Mouse (Mus musculus): Measurements from ENCODE around the gene Serhl.

Serhl gene

DNA sequence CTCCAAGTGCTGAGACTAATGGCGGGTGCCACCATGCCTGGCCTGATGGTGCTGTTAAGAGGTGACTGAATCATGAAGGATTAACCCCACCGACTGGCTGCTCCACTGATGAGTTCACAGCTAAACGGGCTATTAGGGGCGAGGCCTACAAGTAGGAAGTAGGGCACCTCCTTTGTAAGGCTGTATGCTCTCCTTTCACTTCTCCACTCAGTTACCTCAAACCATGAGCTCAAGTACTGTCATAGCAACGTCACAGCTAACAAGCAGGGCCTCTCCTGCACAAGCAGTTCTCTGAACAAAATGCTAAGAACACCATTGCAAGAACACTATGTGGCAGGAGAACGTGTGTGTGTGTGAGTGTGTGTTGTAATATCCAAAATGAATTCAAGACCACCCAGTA is 56.2 kb downstream of the Serhl start:
- no peak for TF ChIP-seq GATA4 (IDR thresholded peaks at IDR 0.05; ENCODE audit: insufficient replicate concordance, low read length)

DNA sequence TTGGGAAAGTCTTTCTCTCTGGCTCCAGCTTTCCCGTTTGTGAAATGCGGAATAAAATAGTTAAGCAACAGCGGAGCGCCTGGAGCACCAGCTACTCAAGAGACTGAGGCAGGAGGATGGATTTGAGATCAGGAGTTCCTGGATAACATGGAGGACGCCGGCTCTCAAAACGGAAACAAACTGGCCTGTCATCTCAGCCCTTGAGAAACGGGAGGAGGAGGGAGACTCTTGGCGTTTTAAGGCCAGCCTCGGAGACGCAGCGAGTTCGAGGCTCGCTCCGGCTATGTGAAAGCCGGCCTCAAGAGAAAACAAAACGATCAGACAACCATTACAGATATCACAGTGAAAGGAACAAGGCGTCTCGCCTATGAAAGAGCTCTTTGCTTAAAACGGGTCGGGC is 59.1 kb downstream of the Serhl start:
- TF ChIP-seq GATA4 (IDR thresholded peaks at IDR 0.05; ENCODE audit: insufficient replicate concordance, low read length) = no peak

DNA sequence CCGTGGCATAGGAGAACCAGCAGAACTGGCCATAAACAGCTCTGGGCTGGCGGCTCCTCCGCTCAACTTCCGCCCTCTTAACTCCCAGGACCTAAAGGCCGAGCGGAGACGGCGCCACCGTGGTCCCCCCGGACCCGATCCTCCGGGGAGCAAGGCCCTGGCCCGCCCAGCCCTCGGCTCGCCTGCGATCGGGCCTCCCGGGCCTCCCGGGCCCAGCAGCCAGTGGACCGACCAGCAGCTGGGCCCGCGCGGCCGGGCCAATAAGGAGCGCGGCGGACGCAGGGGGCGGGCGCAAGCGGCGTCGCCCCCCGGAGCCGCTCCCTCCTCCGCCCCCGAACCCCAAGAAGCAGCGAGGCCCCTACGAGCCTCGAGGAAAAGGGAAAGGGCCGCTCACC is 59.5 kb downstream of the Serhl start:
- no peak for TF ChIP-seq GATA4 (IDR thresholded peaks at IDR 0.05; ENCODE audit: insufficient replicate concordance, low read length)

DNA sequence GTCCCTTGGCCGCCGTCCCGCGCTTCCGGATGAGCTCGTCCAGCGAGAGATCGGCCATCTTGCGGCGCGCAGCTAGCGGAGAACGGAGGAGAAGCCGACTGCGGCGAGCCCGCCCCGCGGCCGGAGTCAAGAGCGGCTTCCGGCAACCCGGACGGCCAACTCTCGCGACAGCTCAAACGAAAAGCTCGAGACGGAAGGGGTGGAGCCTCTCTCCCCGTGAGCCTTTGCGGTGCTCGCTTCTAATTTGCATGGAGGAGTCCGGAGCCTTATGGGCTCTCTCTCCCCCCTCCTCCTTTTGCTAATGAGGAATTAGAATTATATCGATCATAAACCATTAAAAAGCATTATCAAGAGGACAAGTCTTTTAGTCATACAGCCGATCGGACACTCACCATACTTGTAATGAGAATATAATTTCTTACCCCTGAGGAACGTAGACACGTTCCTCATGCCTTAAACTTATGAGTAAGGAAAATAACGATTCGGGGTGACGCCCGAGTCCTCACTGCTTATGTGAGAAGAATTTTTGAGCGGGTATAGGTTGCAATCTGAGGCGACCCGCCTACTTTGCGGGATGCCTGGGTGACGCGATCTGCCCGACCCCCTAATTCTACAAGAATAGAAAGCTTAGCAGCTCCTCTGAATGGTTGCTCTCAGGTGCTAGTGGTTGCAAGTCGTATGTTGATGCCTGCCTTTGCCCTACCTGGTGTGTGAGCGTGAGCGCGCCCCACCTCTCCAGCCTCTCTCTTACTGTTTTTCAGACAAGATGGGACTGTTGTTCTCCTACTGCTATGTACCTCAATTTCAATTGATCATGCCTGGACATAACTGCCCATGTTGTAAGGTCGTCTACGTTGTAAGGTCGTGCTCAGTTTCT is 60.1 kb downstream of the Serhl start, which contains the start of gene Poldip3:
Gene Poldip3 (minus strand): TSS at position 189 of the 877 bp plus-strand sequence.
- TF ChIP-seq GATA4 (IDR thresholded peaks at IDR 0.05; ENCODE audit: insufficient replicate concordance, low read length) = peak; percentile 6; the same call in 1 of the 2 replicates

DNA sequence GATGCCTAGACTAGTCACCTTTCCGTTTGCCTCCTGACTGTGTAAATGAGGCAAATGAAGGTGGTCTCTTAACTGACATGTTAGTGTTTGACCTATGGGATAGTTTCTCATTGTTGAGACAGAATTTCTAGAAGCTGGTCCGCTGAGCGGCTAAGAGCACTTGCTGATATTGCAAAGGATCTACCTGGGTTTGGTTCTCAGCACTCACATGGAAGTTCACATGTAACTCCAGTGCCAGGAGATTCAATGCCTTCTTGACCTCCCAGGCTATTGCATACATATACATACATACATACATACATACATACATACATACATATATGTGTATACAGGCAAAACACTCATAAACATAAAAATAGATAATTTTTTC is 60.8 kb downstream of the Serhl start:
- TF ChIP-seq GATA4 (IDR thresholded peaks at IDR 0.05; ENCODE audit: insufficient replicate concordance, low read length) = no peak

DNA sequence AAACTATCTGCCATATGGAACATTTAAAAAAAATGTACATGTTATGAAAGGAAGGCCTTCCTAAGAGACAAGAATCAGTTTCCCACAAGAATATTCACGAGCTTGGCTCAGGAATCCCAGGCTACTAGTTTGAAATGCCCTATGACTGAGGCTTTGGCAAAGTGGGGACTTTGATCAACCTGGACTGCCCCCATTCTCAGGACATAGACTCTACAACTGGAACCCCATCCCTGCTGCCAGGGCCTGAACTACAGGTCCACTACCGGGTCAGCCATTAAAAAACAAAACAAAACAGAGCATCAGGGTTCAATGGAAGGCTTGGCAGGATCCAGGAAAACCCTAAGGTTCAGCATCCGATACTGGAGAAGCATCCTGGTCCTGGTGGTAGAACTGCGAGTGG is 61.4 kb downstream of the Serhl start:
- TF ChIP-seq GATA4 (IDR thresholded peaks at IDR 0.05; ENCODE audit: insufficient replicate concordance, low read length) = no peak

DNA sequence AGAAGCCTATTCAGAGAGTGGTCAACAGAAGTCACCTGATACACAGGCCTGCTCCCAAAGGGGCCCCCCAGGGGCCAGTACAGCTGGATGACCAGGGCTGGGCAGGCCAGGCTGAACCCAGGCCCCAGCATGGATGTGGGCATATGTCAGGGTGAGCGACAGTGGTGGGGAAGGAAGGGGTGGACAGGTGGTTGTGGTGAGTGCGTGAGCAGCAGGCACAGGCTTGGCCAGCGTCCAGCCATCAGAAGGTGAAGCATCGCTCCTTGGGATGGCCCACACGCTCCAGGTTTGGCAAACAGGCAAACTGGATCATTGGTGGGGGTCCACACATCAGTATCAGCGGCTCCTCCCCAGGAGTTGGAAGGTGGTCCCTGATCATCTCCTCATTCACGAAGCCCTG is 65.0 kb downstream of the Serhl start:
- no peak for TF ChIP-seq GATA4 (IDR thresholded peaks at IDR 0.05; ENCODE audit: insufficient replicate concordance, low read length)

DNA sequence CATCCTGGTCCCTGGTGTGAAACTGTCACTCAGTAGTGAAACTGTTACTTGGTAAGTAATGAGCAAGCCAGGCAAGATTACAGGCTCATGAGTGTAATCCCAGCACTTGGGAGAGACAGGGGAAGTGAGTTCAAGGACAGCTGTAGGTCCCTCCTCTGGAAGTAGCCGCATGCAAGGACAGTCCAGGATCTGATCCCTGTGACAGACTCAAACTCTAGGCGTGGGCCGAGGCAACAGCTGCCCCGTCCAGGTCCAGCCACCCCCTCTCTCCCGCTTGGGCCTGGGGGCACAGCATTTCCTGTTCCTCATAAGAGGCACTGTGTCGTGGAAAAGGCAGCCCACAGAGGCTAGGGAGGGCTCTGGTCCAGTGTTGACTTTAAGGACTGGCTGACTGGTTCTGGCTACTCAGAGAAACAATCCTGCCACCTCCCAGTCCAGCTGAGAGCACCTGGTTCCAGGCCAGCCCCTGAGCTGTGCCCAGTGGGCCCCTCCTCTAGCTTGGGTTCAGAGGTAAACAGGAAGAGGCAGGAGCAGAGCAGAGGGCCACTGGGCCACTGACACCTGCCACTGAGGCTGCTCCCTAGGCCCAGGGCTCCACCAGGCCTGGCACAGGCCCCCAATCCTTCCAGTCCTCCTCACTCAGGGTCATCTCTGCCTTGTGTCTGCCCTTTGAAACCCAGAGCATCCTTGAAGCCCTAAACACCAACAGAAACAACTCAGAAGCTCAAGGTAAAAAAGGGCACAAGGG is 66.5 kb downstream of the Serhl start:
- no peak for TF ChIP-seq GATA4 (IDR thresholded peaks at IDR 0.05; ENCODE audit: insufficient replicate concordance, low read length)

DNA sequence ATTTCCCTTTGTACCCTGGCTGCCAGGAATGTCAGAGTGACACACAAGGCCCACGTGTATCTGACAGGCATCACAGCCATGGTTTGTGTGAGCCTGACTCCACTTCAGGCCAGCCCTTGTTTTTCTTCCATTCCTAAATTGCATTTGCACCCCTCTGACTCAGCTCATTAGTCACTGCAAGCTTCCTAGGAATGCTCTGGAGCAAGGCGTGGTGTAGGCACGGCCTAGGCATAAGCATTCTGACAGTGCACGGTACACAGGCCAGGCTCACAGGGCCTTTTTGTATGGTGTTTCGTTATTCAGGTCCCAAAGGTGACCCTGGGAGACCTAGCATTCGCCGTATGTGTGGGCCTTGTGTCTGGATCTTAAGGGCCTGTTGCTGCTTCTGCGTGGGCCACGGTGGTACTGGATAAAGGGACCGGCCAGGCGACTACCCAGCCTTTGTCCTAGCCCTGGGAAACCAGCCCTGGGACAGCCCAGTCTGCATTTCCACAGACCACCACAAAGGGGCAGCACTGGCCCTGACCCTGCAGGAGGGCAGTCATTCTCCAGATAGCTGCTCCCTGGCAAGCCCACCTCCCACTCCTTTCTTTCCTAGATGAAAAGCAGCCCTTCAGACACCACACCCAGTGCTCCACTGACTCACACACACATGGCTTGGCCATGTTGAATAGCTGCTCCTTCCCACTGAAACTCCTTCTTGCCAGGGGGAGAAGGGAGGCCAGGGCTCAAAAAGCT is 67.8 kb downstream of the Serhl start:
- no peak for TF ChIP-seq GATA4 (IDR thresholded peaks at IDR 0.05; ENCODE audit: insufficient replicate concordance, low read length)

DNA sequence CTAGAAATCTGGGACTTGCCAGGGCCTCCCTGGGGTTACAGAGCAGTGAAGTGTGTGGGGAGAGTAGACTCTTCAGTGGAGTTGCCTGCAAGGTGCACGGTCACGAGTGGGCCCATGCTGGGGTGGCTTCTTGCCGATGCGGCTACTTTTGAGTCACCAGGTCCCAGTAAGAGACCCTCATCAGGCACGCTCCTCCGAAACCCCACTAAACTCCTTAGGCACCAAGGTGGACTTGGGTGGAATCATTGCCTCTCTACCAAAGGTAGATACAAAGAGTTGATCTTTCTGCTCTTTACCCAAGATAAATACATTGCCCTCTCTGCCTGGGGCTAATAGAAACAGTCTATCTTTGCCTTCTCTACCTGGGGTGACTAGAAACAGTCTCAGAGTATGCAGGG is 68.4 kb downstream of the Serhl start:
- TF ChIP-seq GATA4 (IDR thresholded peaks at IDR 0.05; ENCODE audit: insufficient replicate concordance, low read length) = no peak

DNA sequence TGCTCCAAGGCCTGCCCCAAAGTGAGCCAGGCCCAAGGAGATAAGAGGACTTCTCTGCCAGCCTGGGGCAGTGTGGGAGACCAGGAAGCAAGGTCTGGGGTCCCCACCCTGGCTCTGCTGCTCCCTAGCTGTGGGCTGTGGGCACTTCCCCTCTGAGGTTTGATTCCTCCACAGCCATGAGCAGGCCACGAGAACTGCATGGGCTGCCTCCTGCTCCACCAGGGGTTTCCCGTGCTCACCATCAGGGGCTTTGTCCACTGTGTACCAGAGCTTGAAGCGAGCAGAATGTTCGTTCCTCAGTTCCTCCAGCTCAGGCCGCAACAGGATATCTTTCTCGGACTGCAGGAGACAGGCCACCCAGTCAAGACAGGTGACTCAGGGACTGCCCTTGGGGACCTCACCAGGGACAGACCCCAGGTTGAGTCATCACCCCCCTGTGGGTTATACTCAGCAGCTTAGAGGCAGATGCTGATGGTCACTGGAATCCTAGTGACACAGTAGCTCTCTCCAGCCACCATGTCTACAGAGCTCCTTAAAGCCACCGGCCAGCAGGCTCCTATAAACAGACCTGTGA is 69.4 kb downstream of the Serhl start:
- TF ChIP-seq GATA4 (IDR thresholded peaks at IDR 0.05; ENCODE audit: insufficient replicate concordance, low read length) = no peak

DNA sequence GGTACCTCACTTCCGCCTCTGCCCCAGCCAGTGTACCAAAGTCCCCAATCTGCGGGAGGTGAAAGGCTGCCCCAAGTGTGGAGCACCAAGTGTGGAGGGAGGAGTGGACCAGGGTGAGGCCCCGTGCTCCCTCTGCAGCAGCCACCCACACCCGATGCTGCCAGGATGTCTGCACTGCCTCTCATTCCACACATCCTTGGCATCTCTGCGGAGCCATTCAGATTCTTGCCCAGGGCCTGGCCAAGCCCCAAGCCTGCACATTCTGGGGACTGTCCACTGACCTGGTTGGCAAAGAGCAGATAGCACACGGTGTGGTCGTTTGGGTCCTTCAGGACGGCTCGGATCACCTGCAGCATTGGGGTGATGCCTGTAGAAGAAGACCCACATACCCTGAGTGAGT is 70.5 kb downstream of the Serhl start:
- TF ChIP-seq GATA4 (IDR thresholded peaks at IDR 0.05; ENCODE audit: insufficient replicate concordance, low read length) = no peak

DNA sequence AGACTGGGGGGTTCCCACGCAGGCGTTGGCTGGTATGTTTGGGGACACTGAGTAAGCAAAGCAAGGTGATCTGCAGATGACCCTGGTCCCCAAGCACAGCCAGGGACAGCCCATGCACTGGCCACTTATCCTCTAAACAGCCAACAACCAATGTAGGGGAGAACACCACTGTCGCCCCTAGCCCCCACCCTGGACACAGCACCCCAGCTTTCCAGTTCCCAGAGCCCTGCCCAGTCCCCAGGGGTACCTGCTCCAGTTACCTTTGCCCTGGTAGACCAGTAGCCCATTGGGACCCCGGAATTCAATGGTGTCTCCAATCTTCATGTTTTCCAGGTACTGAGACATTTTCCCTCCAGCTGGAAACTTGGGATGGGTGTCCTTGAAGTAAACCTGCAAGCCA is 71.3 kb downstream of the Serhl start:
- no peak for TF ChIP-seq GATA4 (IDR thresholded peaks at IDR 0.05; ENCODE audit: insufficient replicate concordance, low read length)

DNA sequence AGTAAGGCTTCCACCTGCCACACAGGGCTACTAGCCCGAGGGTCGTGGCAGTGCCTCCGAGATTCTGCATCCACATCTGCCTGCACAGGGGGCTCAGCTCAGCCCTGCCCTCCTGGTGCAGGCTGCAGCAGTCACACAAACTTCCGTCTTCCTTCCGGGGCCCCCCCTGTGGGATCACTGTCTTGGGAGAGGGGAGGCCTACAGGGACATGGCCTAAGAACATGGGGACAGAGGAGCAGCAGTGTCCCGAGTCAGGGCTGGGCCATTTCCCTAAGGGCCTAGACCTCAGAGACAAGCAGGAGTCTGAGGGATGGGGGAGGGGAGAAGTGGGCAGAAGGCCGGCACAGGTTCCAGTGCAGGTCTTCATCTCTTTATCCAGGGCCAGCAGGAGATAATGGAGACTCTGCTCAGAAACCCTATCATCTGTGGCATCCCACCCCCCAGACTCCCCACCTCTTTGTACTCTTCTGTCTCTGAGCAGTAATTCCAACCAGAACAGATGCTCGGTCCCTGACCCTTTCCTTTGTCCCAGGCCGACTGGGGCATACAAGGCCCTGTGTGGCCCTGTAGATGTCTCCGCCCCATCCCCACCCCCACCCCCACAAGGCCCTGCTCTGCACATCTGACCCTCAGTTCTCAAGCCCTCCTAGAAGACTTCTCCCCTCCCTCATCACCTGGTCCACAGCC is 71.9 kb downstream of the Serhl start:
- no peak for TF ChIP-seq GATA4 (IDR thresholded peaks at IDR 0.05; ENCODE audit: insufficient replicate concordance, low read length)

DNA sequence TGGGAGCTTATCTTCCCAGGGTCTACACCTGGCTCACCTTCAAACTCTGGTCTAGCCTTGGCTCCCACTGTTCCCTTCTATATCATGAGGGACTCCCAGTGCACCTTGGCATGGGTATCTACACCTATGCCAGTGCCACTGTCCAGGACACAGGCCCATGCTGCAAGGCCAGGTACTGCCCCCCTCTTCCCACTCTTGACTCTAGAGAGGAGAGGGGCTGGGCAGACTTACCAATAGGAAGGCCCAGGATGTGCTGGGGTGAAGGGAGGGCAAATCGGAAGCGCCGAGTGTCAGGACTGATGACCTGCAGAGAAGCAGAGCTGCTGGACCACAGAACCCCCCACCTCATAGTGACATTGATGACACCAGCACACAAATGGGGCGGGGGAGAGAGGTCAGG is 72.7 kb downstream of the Serhl start:
- no peak for TF ChIP-seq GATA4 (IDR thresholded peaks at IDR 0.05; ENCODE audit: insufficient replicate concordance, low read length)
